Mouse (Mus musculus): ENCODE data around the gene Jmjd7. TPM values are rescaled to one million over a fixed set of nuclear protein-coding genes. Genes with fewer than 3 reads are reported as not detected.

The Jmjd7 gene
- polyA plus RNA-seq, 1 experiment from 2014 or later = 25.1 TPM

GRCm38 (mm10) chr2:120068555-120069465 lies 41.5 kb downstream of the Jmjd7 start:
- 44% methylated on average over 16 of the region's 16 CpGs for WGBS
- Histone ChIP-seq H3K4me3 (no peak overlapping the region), H3K4me1 (no peaks in the 10 kb centered on the region; the same call in 1 of the 2 replicates), H3K9me3 (replicated peaks) (no peaks in the 10 kb centered on the region), H3K27me3 (ENCODE audit: low read depth, poor library complexity, severe bottlenecking) (peaks cover 6% of the 10 kb centered on the region; the same call in 1 of the 2 replicates), H3K27ac (no peak overlapping the region), H3K36me3 (no peaks in the 10 kb centered on the region)
- peak; percentile 54 for DNase-seq (ENCODE audit: low spot score)

GRCm38 (mm10) chr2:120069466-120069990 lies 42.2 kb downstream of the Jmjd7 start:
- Histone ChIP-seq H3K9me3 (replicated peaks) (no peaks in the 10 kb centered on the region), H3K27ac (no peak overlapping the region), H3K4me3 (no peak overlapping the region), H3K4me1 (no peaks in the 10 kb centered on the region; the same call in 1 of the 2 replicates), H3K36me3 (no peaks in the 10 kb centered on the region), H3K27me3 (ENCODE audit: low read depth, poor library complexity, severe bottlenecking) (peaks cover 13% of the 10 kb centered on the region)
- 76% methylated on average over 8 of the region's 8 CpGs for WGBS
- no peak for DNase-seq (ENCODE audit: low spot score)

- Histone ChIP-seq H3K27ac (no peak overlapping the region), H3K9me3 (replicated peaks) (no peaks in the 10 kb centered on the region), H3K4me1 (peaks cover 15% of the 10 kb centered on the region), H3K27me3 (ENCODE audit: low read depth, poor library complexity, severe bottlenecking) (peaks cover 57% of the 10 kb centered on the region), H3K36me3 (no peaks in the 10 kb centered on the region), H3K4me3 (no peak overlapping the region)
- WGBS = 89% methylated on average over 4 of the region's 4 CpGs
- DNase-seq (ENCODE audit: low spot score) = no peak
Observed at GRCm38 (mm10) chr2:120074096-120074495, 46.8 kb downstream of the Jmjd7 start.

GRCm38 (mm10) chr2:120076076-120076705 lies 48.9 kb downstream of the Jmjd7 start:
- Histone ChIP-seq H3K27ac (no peak overlapping the region), H3K4me1 (peaks cover 15% of the 10 kb centered on the region), H3K27me3 (ENCODE audit: low read depth, poor library complexity, severe bottlenecking) (peaks cover 51% of the 10 kb centered on the region), H3K36me3 (no peaks in the 10 kb centered on the region), H3K4me3 (peak overlapping the region; percentile 47), H3K9me3 (replicated peaks) (no peaks in the 10 kb centered on the region)
- 3% methylated on average over 36 of the region's 36 CpGs for WGBS
- DNase-seq (ENCODE audit: low spot score) = peak; percentile 73

Small RNA genes within 50 kb of the gene (microRNA-seq; reads per million reads assigned to microRNA genes)
- 1.2 reads per million for gene Mir7665

Other genes with a start within 250 kb of the Jmjd7 start
- gene Rpap1, start 239.9 kb upstream of the Jmjd7 start, polyA plus RNA-seq (2016; fragmentation: Nextera tagmentation; extraction: Ambion mirVana) = 42.0 and 46.3 TPM in 2 replicates
- gene Tyro3, start 229.8 kb upstream of the Jmjd7 start, polyA plus RNA-seq (2016; fragmentation: Nextera tagmentation; extraction: Ambion mirVana) = 22.7 and 30.0 TPM in 2 replicates
- gene Mga, start 130.3 kb upstream of the Jmjd7 start, polyA plus RNA-seq (2016; fragmentation: Nextera tagmentation; extraction: Ambion mirVana) = 27.5 and 28.0 TPM in 2 replicates
- gene Mapkbp1, start 54.8 kb upstream of the Jmjd7 start, polyA plus RNA-seq (2016; fragmentation: Nextera tagmentation; extraction: Ambion mirVana) = 2.8 and 4.5 TPM in 2 replicates
- gene Gm28042, start within 50 bp of the Jmjd7 start, polyA plus RNA-seq (2016; fragmentation: Nextera tagmentation; extraction: Ambion mirVana) = 3.6 and 4.3 TPM in 2 replicates
- gene Pla2g4b, start 5.9 kb downstream of the Jmjd7 start, polyA plus RNA-seq (2016; fragmentation: Nextera tagmentation; extraction: Ambion mirVana) = 1.4 and 3.9 TPM in 2 replicates
- 25.3 and 27.5 TPM in 2 replicates for gene Ehd4, start 127.1 kb downstream of the Jmjd7 start, polyA plus RNA-seq (2016; fragmentation: Nextera tagmentation; extraction: Ambion mirVana)
- not detected in 2 replicates for gene Pla2g4e, start 217.9 kb downstream of the Jmjd7 start, polyA plus RNA-seq (2016; fragmentation: Nextera tagmentation; extraction: Ambion mirVana)